Mouse (Mus musculus): Measurements from ENCODE around the gene Car14.

Car14 gene

GRCm38 (mm10) chr3:95851317-95851716, 53.2 kb downstream of the Car14 start:
- DNase-seq = no peak

- DNase-seq = no peak
Measured at GRCm38 (mm10) chr3:95850611-95851010, 53.9 kb downstream of the Car14 start.

Measured in spleen, adult 18-20 months (tissue).